Mouse (Mus musculus): Measurements from ENCODE around the gene Map4. TPM values are rescaled to one million over a fixed set of nuclear protein-coding genes. Genes with fewer than 3 reads are reported as not detected.

Gene Map4
- 148 and 206 TPM in 2 replicates for polyA plus RNA-seq (2012; rRNA removed; ENCODE audit: low replicate concordance)

GRCm38 (mm10) chr9:109931257-109932171 lies at the start of gene Map4:
Map4 (plus strand) TSS chr9:109931460.

DNA sequence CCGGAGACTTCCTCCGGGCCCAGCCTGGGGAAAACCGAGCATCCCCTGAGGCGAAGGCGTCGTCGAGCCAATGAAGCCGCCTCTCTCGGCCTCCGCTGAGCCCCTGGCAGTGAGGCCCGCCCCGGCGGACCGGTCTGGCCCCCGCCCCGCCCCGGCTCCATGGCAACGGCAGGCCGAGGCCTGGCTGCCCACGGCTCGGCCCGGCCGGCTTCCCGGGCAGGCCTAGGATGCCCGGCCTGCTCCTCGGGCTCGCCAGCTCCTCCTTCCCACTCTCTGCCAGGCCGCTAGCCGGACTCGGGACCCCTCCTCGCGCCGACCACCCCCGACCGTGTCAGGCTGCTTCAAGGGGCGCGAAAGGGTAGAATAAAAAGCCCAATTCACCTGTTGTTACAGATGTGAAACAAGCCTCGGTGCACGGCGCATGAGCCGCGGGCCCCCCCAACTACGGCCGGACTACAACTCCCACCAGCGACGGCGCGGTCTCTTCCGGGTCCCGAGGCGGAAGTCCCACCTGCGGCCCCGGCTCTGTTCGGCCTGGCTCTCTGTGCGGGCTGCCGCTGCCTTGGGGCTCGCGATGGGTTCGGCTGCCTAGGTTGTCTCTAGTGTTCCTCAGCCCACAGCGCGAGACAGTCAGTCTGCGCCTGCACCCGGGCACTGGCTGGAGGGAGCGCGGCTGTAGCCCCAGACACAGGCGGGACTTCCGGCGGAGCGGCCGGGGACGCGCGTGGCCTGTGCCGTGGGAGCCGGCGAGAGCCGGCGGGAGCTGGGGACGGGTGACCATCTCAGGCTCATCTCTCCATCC lies 185.9 kb downstream of the Map4 start, which contains the start of gene Smarcc1:
Smarcc1 (plus strand) TSS at position 732 of the 802 bp plus-strand sequence.

DNA sequence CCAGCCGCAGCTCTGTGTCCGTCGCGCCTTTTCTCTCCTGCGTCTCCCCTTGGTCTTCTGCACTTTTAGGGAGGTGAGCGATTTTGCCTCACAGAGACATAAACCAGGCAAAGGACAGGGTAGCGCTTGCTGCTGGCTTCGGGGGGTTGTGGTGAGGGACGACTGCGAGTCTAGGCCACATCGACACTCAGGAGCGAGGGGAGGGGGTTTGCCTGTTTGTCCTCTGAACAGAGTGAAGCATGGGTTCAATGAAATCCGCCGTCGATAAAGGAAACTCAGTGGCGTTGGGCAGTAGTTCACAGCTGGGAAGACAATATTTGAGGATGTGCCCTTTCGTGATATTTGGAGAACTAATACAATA lies 186.5 kb downstream of the Map4 start, which contains the start of gene Dhx30:
Dhx30 (minus strand) TSS at position 52 of the 361 bp plus-strand sequence.

Other genes starting within 250 kb of the Map4 start
- not detected in 2 replicates for gene Fbxw18, start 228.8 kb upstream of the Map4 start, polyA plus RNA-seq (2012; rRNA removed; ENCODE audit: low replicate concordance)
- not detected in 2 replicates for gene Fbxw26, start 185.4 kb upstream of the Map4 start, polyA plus RNA-seq (2012; rRNA removed; ENCODE audit: low replicate concordance)
- not detected in 2 replicates for gene Fbxw27, start 140.8 kb upstream of the Map4 start, polyA plus RNA-seq (2012; rRNA removed; ENCODE audit: low replicate concordance)
- gene Spink8, start 119.2 kb upstream of the Map4 start, polyA plus RNA-seq (2012; rRNA removed; ENCODE audit: low replicate concordance) = not detected in 2 replicates
- 11.0 and 22.0 TPM in 2 replicates for gene Nme6, start 98.7 kb upstream of the Map4 start, polyA plus RNA-seq (2012; rRNA removed; ENCODE audit: low replicate concordance)
- gene Camp, start 81.8 kb upstream of the Map4 start, polyA plus RNA-seq (2012; rRNA removed; ENCODE audit: low replicate concordance) = 3.9 and 4.8 TPM in 2 replicates
- 3.6 and 5.0 TPM in 2 replicates for gene Cdc25a, start 55.9 kb upstream of the Map4 start, polyA plus RNA-seq (2012; rRNA removed; ENCODE audit: low replicate concordance)
- gene Smarcc1, start 186.2 kb downstream of the Map4 start, polyA plus RNA-seq (2012; rRNA removed; ENCODE audit: low replicate concordance) = 14.3 and 21.7 TPM in 2 replicates
- gene Dhx30, start 186.4 kb downstream of the Map4 start, polyA plus RNA-seq (2012; rRNA removed; ENCODE audit: low replicate concordance) = 57.0 and 78.8 TPM in 2 replicates

All from mammary gland, adult 2 months (tissue).